Mouse (Mus musculus) neural tube, embryonic 11.5 days (tissue): Measurements from ENCODE around the gene Rnf44. TPM values are rescaled to one million over a fixed set of nuclear protein-coding genes. Genes with fewer than 3 reads are reported as not detected.

Experiments used
- ATAC-seq: fragments of 200-750 bp; cut with Nextera tagmentation; 2 replicates; pipeline ENCODE4 v1.8.0; 2017; ENCODE audit warnings: moderate number of reproducible peaks, mild to moderate bottlenecking, moderate TSS enrichment, moderate library complexity; ENCODE audit not compliant: insufficient read depth, low FRiP score, low TSS enrichment
- DNase-seq: peaks from one replicate; pipeline ENCODE4 v3.0.0-alpha.2; 2015; ENCODE audit warnings: low spot score
- H3K27ac ChIP-seq: fragments of 300-500 bp; sonication (generic); 2 replicates; pipeline ENCODE4 v1.5.1; 2014; ENCODE audit warnings: low read depth, mild to moderate bottlenecking, low read length
- H3K27me3 ChIP-seq: fragments of 300-500 bp; sonication (generic); 2 replicates; pipeline ENCODE4 v1.6.1; 2014; ENCODE audit warnings: mild to moderate bottlenecking, low read length, mixed read lengths; ENCODE audit not compliant: control insufficient read depth, insufficient read depth
- H3K36me3 ChIP-seq: fragments of 300-500 bp; sonication (generic); 2 replicates; pipeline ENCODE4 v1.6.1; 2014; ENCODE audit warnings: mild to moderate bottlenecking, low read length, moderate library complexity, mixed read lengths; ENCODE audit not compliant: control insufficient read depth, insufficient read depth
- H3K4me1 ChIP-seq: fragments of 300-500 bp; sonication (generic); 2 replicates; pipeline ENCODE4 v1.6.1; 2014; ENCODE audit warnings: low read length, mixed read lengths; ENCODE audit not compliant: control insufficient read depth, insufficient read depth
- H3K4me2 ChIP-seq: fragments of 300-500 bp; sonication (generic); 2 replicates; pipeline ENCODE4 v1.6.1; 2014; ENCODE audit warnings: low read depth, mild to moderate bottlenecking, moderate library complexity
- H3K4me3 ChIP-seq: fragments of 300-500 bp; sonication (generic); 2 replicates; pipeline ENCODE4 v1.5.1; 2014; ENCODE audit warnings: low read depth, low read length
- H3K9ac ChIP-seq: fragments of 300-500 bp; sonication (generic); 2 replicates; pipeline ENCODE4 v1.6.1; 2014; ENCODE audit warnings: mild to moderate bottlenecking, low read length
- H3K9me3 ChIP-seq: fragments of 300-500 bp; sonication (generic); 2 replicates; pipeline ENCODE4 v1.6.1; 2016; ENCODE audit warnings: low read length; ENCODE audit not compliant: control insufficient read depth
- WGBS: fragments of 180-500 bp; shearing (Covaris S2); extraction: QIAGEN DNeasy Blood & Tissue Kit; methylation state at CpG from one replicate; pipeline ENCODE4 v1.1.7; 2014; 5-methylcytosine and 5-hydroxymethylcytosine counted together
- polyA plus RNA-seq: library from polyadenylated mRNA; unstranded; fragments of >200 nt; fragmentation: Nextera tagmentation; extraction: Ambion mirVana; gene quantifications from 2 replicates; pipeline ENCODE4 v1.2.1, GENCODE M21; 2014

Gene Rnf44
- polyA plus RNA-seq, 1 experiment from 2014 or later: 130 TPM

DNA sequence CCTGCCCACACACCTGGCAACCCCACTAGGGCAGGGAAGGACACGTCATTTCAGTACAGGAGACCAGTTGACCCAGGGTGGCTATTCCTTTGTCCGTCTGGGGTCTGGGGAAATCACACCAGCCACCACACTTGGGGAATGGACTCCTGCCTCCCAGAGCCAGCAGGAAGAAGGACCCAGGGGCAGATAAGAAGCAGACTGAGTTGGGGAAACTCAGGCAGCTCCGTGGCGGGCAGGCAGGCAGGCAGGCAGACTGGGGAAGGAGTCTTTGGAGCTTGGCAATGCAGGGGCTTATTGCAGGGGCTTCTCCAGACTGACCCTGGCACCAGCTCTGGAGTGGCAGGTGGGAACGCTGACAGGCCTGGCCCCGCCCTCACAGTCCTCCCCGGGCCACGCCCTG lies 12.4 kb downstream of the Rnf44 start:
- Histone ChIP-seq H3K9me3 (no peaks in the 10 kb centered on the region), H3K4me1 (peaks cover 13% of the 10 kb centered on the region), H3K4me3 (no peak overlapping the region), H3K36me3 (peaks cover 35% of the 10 kb centered on the region), H3K27me3 (no peaks in the 10 kb centered on the region), H3K27ac (no peak overlapping the region), H3K4me2 (no peak overlapping the region), H3K9ac (no peak overlapping the region)
- no peak for ATAC-seq
- 80% methylated on average over 4 of the region's 8 CpGs for WGBS
- no peak for DNase-seq

DNA sequence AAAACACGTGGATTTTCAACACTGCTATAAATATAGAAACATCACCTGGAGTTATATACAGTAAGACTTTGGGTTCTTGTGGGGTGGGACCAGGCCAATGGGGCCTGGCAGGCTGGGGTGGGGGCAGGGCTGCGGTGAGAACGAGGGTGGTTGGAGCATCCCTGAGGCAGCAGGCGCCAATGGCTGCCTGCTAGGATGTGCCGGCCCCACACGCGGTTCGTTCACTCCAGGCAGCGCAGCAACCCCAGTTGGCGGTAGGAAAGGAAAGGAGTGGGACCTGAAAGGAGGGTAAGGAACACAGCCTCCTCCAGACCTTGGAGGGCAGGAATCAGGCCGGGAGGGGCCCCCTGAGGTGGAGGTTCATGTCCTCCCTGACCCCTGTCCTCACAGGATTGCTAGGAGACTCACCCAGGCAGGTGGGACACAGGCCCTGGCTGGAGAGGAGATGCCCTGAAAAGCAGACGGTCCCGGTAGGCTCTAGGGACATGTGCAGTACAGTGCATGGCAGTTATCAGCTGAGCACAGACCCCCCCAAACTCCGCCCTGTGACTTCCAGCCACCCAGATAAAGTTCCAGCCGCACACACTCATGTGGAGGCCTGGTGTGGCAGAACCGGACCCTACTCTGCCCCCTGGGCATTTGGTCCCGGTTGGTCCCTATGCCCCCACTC lies 13.4 kb downstream of the Rnf44 start:
- H3K27me3 ChIP-seq: no peaks in the 10 kb centered on the region
- no peak overlapping the region for H3K4me2 ChIP-seq
- no peaks in the 10 kb centered on the region for H3K9me3 ChIP-seq
- no peak for DNase-seq
- no peak overlapping the region for H3K4me3 ChIP-seq
- no peak overlapping the region for H3K27ac ChIP-seq
- peaks cover 35% of the 10 kb centered on the region for H3K36me3 ChIP-seq
- peaks cover 6% of the 10 kb centered on the region for H3K4me1 ChIP-seq
- ATAC-seq: no peak
- WGBS: 78% methylated on average over 17 of the region's 17 CpGs
- no peak overlapping the region for H3K9ac ChIP-seq

DNA sequence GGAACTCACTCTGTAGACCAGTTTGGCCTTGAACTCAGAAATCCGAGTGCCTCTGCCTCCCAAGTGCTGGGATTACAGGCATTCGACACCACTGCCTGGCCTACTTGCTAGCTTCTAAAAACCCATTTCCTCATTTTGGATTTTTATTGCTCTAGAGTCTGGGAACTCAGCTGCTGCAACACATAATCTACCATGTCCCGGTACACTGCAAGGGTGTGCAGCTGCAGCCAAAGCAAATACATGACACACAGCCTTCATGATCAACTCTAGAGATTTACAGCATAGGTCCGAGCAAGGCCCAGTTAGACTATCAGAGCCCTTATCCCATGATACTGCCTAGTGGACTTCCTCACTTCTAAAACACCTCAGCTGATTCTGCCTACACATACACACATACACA lies 15.4 kb downstream of the Rnf44 start:
- Histone ChIP-seq H3K27me3 (no peaks in the 10 kb centered on the region), H3K9me3 (no peaks in the 10 kb centered on the region), H3K4me2 (no peak overlapping the region), H3K36me3 (peaks cover 27% of the 10 kb centered on the region), H3K4me3 (no peak overlapping the region), H3K27ac (no peak overlapping the region), H3K9ac (no peak overlapping the region), H3K4me1 (no peaks in the 10 kb centered on the region)
- ATAC-seq (no peak), DNase-seq (no peak)
- WGBS: 81% methylated on average over 4 of the region's 4 CpGs

DNA sequence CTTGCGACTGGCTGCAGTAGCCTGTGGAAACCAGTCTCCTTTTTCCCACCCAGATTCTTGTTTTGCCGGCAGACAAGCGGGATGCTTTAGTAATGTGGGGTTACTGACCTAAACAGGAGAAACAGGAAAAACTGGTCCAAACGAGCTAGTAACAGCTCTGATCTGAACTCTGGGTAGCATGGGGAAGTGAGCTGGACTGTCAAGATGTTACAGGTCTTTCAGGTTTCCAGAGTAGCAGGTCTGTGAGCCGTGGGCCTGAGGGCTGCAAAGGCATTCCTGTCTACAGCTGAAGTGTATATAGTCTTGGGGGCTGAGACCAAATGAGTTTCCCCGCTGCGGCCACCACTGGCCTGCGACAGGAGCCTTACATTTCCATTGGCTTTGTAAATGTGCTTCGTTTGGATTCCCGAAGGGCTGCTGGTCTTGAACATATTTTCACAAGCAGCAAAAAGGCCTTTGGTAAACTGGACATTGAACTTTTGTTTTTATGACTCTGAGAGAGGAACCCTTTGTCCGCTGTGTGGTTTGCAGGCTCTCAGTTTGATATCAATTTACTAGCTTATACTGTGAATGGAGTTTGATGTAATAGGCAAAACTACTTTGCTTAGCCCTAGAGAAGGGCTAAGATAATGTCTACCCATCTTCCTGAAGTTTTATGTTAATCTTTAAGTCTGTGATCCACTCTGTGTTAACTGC lies 17.7 kb downstream of the Rnf44 start:
- no peak overlapping the region for H3K9ac ChIP-seq
- H3K4me2 ChIP-seq: no peak overlapping the region
- DNase-seq (no peak), ATAC-seq (no peak)
- no peaks in the 10 kb centered on the region for H3K9me3 ChIP-seq
- peaks cover 7% of the 10 kb centered on the region for H3K36me3 ChIP-seq
- 62% methylated on average over 11 of the region's 11 CpGs for whole genome bisulfite sequencing
- no peaks in the 10 kb centered on the region for H3K4me1 ChIP-seq
- no peaks in the 10 kb centered on the region for H3K27me3 ChIP-seq
- H3K4me3 ChIP-seq: no peak overlapping the region
- 0 out of 2 replicates have a peak overlapping the region, but pooled peaks have one; percentile 20 for H3K27ac ChIP-seq

DNA sequence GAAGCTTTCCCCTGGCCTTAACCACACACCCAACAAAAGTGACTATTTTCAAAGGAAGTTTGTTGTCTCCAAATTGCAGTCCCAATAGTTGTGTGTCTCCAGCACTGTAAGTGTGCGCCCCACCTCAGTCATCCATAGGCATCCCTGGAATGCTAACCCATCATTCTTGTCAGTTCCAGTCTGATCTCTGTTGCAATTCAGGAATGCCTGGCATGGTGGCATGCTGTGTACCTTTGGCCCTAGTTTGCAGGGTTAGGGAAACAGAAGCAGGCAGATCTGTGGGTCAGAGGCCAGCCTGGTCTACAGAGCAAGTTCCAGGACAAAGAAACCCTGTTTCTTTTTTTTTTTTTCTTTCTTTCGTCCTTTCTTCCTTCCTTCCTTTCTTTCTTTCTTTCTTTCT lies 23.2 kb downstream of the Rnf44 start:
- Histone ChIP-seq H3K27me3 (no peaks in the 10 kb centered on the region), H3K9ac (no peak overlapping the region), H3K36me3 (no peaks in the 10 kb centered on the region), H3K4me3 (no peak overlapping the region), H3K9me3 (no peaks in the 10 kb centered on the region), H3K4me1 (no peaks in the 10 kb centered on the region), H3K4me2 (no peak overlapping the region), H3K27ac (no peak overlapping the region)
- no peak for DNase-seq
- ATAC-seq: no peak
- 69% methylated on average over 2 of the region's 2 CpGs for WGBS

DNA sequence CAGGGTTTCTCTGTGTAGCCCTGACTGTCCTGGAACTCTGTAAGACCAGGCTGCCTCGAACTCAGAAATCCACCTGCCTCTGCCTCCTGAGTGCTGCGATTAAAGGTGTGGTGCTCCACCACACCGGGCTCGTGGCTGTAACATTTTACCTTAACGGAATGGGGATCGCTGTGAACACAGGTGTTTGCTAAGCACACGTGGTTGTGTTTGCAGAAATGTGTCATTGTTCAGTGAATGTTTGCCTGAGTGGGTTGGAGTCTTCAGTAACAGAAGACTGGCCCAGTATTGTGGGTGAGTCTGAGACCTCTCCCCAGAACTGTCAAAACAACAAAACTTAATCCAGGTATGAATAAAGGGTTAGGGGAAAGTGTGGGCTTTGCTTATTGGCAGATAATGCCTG lies 28.6 kb downstream of the Rnf44 start:
- Histone ChIP-seq H3K4me2 (no peak overlapping the region), H3K9ac (no peak overlapping the region), H3K9me3 (no peaks in the 10 kb centered on the region), H3K4me1 (no peaks in the 10 kb centered on the region), H3K27ac (no peak overlapping the region), H3K36me3 (peaks cover 12% of the 10 kb centered on the region), H3K4me3 (no peak overlapping the region), H3K27me3 (no peaks in the 10 kb centered on the region)
- WGBS: 93% methylated on average over 7 of the region's 7 CpGs
- no peak for ATAC-seq
- DNase-seq: no peak

DNA sequence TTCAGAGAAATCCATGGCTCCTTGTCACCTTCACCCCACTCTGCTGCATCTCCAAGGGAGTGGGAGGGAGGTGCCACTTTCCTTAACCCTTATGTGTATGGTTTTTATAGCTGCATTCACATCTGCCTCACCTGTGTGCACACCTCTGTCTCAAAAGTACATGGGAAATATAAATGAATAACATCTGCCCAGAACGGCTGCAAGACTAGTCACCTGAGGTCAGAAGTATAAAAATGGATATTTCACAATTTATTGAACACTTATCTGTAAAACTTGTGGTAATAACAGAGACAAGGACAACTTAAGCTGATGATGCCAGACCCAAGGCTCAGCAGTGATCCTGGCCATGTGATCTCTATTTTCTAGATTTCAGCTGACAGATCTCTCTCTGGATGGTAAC lies 29.2 kb downstream of the Rnf44 start:
- no peak for ATAC-seq
- no peak overlapping the region for H3K27ac ChIP-seq
- no peaks in the 10 kb centered on the region for H3K9me3 ChIP-seq
- H3K4me3 ChIP-seq: no peak overlapping the region
- peaks cover 12% of the 10 kb centered on the region for H3K36me3 ChIP-seq
- no peak for DNase-seq
- H3K4me1 ChIP-seq: no peaks in the 10 kb centered on the region
- no peak overlapping the region for H3K4me2 ChIP-seq
- 92% methylated on average over 1 of the region's 1 CpGs for WGBS
- H3K9ac ChIP-seq: no peak overlapping the region
- H3K27me3 ChIP-seq: no peaks in the 10 kb centered on the region

DNA sequence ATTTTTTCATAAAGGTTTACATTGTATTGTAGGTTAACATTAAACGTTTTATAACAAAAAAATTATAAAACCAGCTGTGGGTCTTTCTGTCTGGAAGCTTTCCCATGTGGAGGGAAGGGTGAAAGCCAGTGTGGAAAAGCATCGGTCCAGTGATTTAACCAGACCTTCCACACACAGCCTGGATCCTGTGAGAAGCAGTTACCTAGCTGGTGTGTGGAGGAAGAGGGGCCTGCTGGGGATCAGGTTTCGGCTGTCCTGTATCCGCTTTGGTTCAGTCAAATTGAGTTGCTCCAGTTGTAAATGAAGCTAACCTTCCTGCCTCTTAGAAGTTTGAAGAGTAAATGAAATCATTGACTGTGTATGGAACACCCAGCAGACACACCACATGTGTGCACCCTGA lies 29.7 kb downstream of the Rnf44 start:
- Histone ChIP-seq H3K27me3 (no peaks in the 10 kb centered on the region), H3K36me3 (peaks cover 12% of the 10 kb centered on the region), H3K4me3 (no peak overlapping the region), H3K4me1 (no peaks in the 10 kb centered on the region), H3K9me3 (no peaks in the 10 kb centered on the region), H3K4me2 (no peak overlapping the region), H3K9ac (no peak overlapping the region), H3K27ac (no peak overlapping the region)
- ATAC-seq (no peak), DNase-seq (no peak)
- WGBS: 84% methylated on average over 4 of the region's 4 CpGs

DNA sequence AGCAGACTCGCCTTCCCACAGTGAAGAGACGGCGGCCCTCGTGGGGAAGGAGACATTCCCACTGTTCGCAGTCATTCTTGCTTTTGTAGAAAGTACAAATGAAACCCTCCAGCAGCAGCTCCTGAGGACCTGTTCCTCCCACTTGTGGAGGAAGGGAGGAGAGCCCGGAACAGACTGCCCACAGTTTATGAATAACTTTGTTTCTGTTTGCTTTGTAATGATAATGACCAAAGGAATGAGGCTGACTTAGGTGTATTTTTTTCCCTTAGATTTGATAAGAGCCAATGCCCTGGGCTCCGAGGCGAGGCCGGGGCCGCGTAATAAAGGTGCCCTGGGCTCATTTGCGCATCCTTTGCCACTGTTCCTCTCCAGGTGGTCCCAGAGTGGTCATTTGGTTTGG lies 32.3 kb downstream of the Rnf44 start:
- no peak for ATAC-seq
- Histone ChIP-seq H3K27me3 (no peaks in the 10 kb centered on the region), H3K27ac (no peak overlapping the region), H3K9ac (no peak overlapping the region), H3K4me2 (no peak overlapping the region), H3K4me3 (no peak overlapping the region), H3K9me3 (no peaks in the 10 kb centered on the region), H3K36me3 (peaks cover 16% of the 10 kb centered on the region), H3K4me1 (no peaks in the 10 kb centered on the region)
- 89% methylated on average over 12 of the region's 12 CpGs for WGBS
- DNase-seq: no peak
